Comparison of ENCODE assay signal across 18 mouse cellular contexts in the genomic region with DNA sequence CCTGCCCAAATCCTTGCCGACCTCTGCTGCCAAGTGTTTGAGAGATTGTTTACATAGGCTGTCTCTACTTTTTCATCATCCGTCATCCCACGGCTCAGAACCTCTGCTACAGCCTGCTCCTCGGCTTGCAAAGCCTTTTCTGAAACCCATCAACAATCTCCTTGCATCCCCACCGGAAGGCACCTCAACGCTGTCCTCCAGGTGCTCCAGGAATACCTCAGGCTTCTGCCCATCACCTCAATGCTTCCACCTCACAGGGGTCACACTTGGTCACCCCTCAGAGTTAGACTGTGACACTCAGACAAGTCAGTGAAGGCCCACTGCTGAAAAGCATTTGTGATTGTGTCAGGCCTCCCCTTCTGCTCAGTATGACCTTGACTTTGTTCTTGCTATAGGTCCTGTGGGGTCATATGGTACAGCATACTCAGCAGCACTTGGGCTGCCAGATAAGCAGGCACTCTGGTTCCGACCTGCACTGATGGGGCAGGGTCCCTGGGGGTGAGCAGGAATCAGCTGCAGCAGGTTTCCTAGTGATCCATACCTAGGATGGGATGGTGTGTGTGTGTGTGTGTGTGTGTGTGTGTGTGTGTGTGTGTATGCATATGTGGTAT.
DNase-seq lines count a peak whose midpoint lies in the region; ATAC-seq and TF ChIP-seq lines count a peak whose summit lies in the region.
"Had no signal": no experiment of that assay in that cellular context is flagged by ENCODE, and none has a peak within 500 bp of the region (broad histone marks: within the 10 kb centered on the region; RNA-seq: fewer than 3 reads in every experiment).

No protein-coding gene starts in this region.

- no peak for ATAC-seq in forebrain, postnatal 0 days
- no peak for ATAC-seq in midbrain, embryonic 14.5 days (ENCODE audit: low FRiP score, low TSS enrichment)
- ATAC-seq in forebrain, embryonic 13.5 days: peak; percentile 61
- ATAC-seq in hindbrain, postnatal 0 days: peak; percentile 55; the same call in 1 of the 2 replicates
- ATAC-seq: lung, postnatal 0 days had no signal

- H3K4me3 ChIP-seq in forebrain, embryonic 10.5 days: no peak overlapping the region
- no peak overlapping the region for H3K4me3 ChIP-seq in forebrain, postnatal 0 days (ENCODE audit: low read depth, low read length)
- H3K4me3 ChIP-seq in midbrain, embryonic 10.5 days: no peak overlapping the region
- no peak overlapping the region for H3K4me3 ChIP-seq in midbrain, embryonic 14.5 days (replicated peaks; ENCODE audit: low read depth, low read length)
- H3K4me3 ChIP-seq in forebrain, embryonic 13.5 days: no peak overlapping the region
- H3K4me3 ChIP-seq in hindbrain, postnatal 0 days (ENCODE audit: low read length): no peak overlapping the region
- H3K4me3 ChIP-seq: embryonic facial prominence, embryonic 13.5 days; megakaryocyte, embryonic 14.5 days had no signal

- peaks cover 14% of the 10 kb centered on the region for H3K4me1 ChIP-seq in forebrain, embryonic 10.5 days
- no peaks in the 10 kb centered on the region for H3K4me1 ChIP-seq in forebrain, postnatal 0 days (ENCODE audit: insufficient read depth)
- peaks cover 20% of the 10 kb centered on the region for H3K4me1 ChIP-seq in midbrain, embryonic 10.5 days
- 0 out of 2 replicates have a peak, but pooled peaks cover 4% of the 10 kb centered on the region for H3K4me1 ChIP-seq in midbrain, embryonic 14.5 days (ENCODE audit: control insufficient read depth, insufficient read depth, low read length)
- H3K4me1 ChIP-seq in forebrain, embryonic 13.5 days: peaks cover 15% of the 10 kb centered on the region
- H3K4me1 ChIP-seq in hindbrain, postnatal 0 days (ENCODE audit: insufficient read depth, low read length): no peaks in the 10 kb centered on the region
- H3K4me1 ChIP-seq: megakaryocyte, embryonic 14.5 days had no signal

- no peak for TF ChIP-seq CTCF in forebrain, postnatal 0 days (IDR thresholded peaks at IDR 0.05; ENCODE audit: low read depth)
- TF ChIP-seq CTCF in hindbrain, postnatal 0 days (IDR thresholded peaks at IDR 0.05; ENCODE audit: low read depth): no peak

- no peak overlapping the region for H3K4me2 ChIP-seq in forebrain, postnatal 0 days (ENCODE audit: low read depth)
- no peak overlapping the region for H3K4me2 ChIP-seq in midbrain, embryonic 14.5 days (ENCODE audit: low read length)
- H3K4me2 ChIP-seq in forebrain, embryonic 13.5 days: no peak overlapping the region
- no peak overlapping the region for H3K4me2 ChIP-seq in hindbrain, postnatal 0 days (ENCODE audit: low read depth, low read length)
- H3K4me2 ChIP-seq: embryonic facial prominence, embryonic 13.5 days had no signal

- H3K36me3 ChIP-seq in forebrain, embryonic 10.5 days (replicated peaks): no peaks in the 10 kb centered on the region
- H3K36me3 ChIP-seq in forebrain, postnatal 0 days (ENCODE audit: insufficient read depth): no peaks in the 10 kb centered on the region
- H3K36me3 ChIP-seq in midbrain, embryonic 10.5 days: no peaks in the 10 kb centered on the region
- H3K36me3 ChIP-seq in midbrain, embryonic 14.5 days (ENCODE audit: control insufficient read depth, insufficient read depth, low read length): no peaks in the 10 kb centered on the region
- H3K36me3 ChIP-seq in forebrain, embryonic 13.5 days (ENCODE audit: poor library complexity, severe bottlenecking): no peaks in the 10 kb centered on the region
- H3K36me3 ChIP-seq in hindbrain, postnatal 0 days (ENCODE audit: insufficient read depth, low read length): no peaks in the 10 kb centered on the region
- H3K36me3 ChIP-seq: embryonic facial prominence, embryonic 13.5 days had no signal

- H3K27ac ChIP-seq in forebrain, embryonic 10.5 days: peak overlapping the region; percentile 58
- no peak overlapping the region for H3K27ac ChIP-seq in forebrain, postnatal 0 days (ENCODE audit: low read depth, low read length)
- peak overlapping the region; percentile 78 for H3K27ac ChIP-seq in midbrain, embryonic 10.5 days (replicated peaks)
- H3K27ac ChIP-seq in midbrain, embryonic 14.5 days (replicated peaks; ENCODE audit: low read depth, low read length): no peak overlapping the region
- H3K27ac ChIP-seq in forebrain, embryonic 13.5 days: no peak overlapping the region
- no peak overlapping the region for H3K27ac ChIP-seq in hindbrain, postnatal 0 days
- H3K27ac ChIP-seq: embryonic facial prominence, embryonic 13.5 days; liver, embryonic 14.5 days had no signal

- WGBS in forebrain, embryonic 10.5 days: 72% methylated on average over 7 of the region's 7 CpGs
- 52% methylated on average over 7 of the region's 7 CpGs for WGBS in forebrain, postnatal 0 days
- 66% methylated on average over 7 of the region's 7 CpGs for WGBS in midbrain, embryonic 10.5 days
- 65% methylated on average over 7 of the region's 7 CpGs for WGBS in midbrain, embryonic 14.5 days
- WGBS in forebrain, embryonic 13.5 days: 58% methylated on average over 7 of the region's 7 CpGs
- 59% methylated on average over 7 of the region's 7 CpGs for WGBS in hindbrain, postnatal 0 days

- H3K9ac ChIP-seq in forebrain, postnatal 0 days: no peak overlapping the region
- no peak overlapping the region for H3K9ac ChIP-seq in midbrain, embryonic 14.5 days (replicated peaks; ENCODE audit: low read length)
- H3K9ac ChIP-seq in forebrain, embryonic 13.5 days: no peak overlapping the region
- no peak overlapping the region for H3K9ac ChIP-seq in hindbrain, postnatal 0 days (replicated peaks; ENCODE audit: low read length)
- H3K9ac ChIP-seq: embryonic facial prominence, embryonic 13.5 days; liver, embryonic 14.5 days had no signal

- no peak for DNase-seq in forebrain, embryonic 10.5 days (ENCODE audit: extremely low spot score, low spot score)
- DNase-seq in forebrain, postnatal 0 days: no peak
- DNase-seq in midbrain, embryonic 10.5 days (ENCODE audit: low spot score): no peak
- DNase-seq in midbrain, embryonic 14.5 days: no peak
- no peak for DNase-seq in hindbrain, postnatal 0 days (ENCODE audit: low spot score)
- no peak for DNase-seq in left cerebral cortex, postnatal 10 days (ENCODE audit: extremely low spot score in 1 of 2, low spot score in 2 of 2)
- no peak for DNase-seq in kidney, postnatal 14 days
- DNase-seq: adrenal gland, postnatal 36 days; cerebellum, adult 9-11 months; kidney, adult 2 months; kidney, postnatal 36 days; right cerebral cortex, postnatal 4 days; thymus, postnatal 4 days had no signal

- no peaks in the 10 kb centered on the region for H3K9me3 ChIP-seq in forebrain, embryonic 10.5 days
- no peaks in the 10 kb centered on the region for H3K9me3 ChIP-seq in forebrain, postnatal 0 days (ENCODE audit: low read length)
- H3K9me3 ChIP-seq in midbrain, embryonic 10.5 days (replicated peaks): no peaks in the 10 kb centered on the region
- H3K9me3 ChIP-seq in midbrain, embryonic 14.5 days (ENCODE audit: control insufficient read depth, low read length): no peaks in the 10 kb centered on the region
- H3K9me3 ChIP-seq in forebrain, embryonic 13.5 days (replicated peaks): no peaks in the 10 kb centered on the region
- no peaks in the 10 kb centered on the region for H3K9me3 ChIP-seq in hindbrain, postnatal 0 days (ENCODE audit: low read length)
- H3K9me3 ChIP-seq: embryonic facial prominence, embryonic 13.5 days; megakaryocyte, embryonic 14.5 days had no signal

- intact Hi-C loops in left cerebral cortex, postnatal 10 days (cut with DNase I): no loop called here

- H3K27me3 ChIP-seq in forebrain, embryonic 10.5 days (ENCODE audit: poor library complexity, severe bottlenecking): no peaks in the 10 kb centered on the region
- H3K27me3 ChIP-seq in forebrain, postnatal 0 days (ENCODE audit: insufficient read depth, low read length): no peaks in the 10 kb centered on the region
- no peaks in the 10 kb centered on the region for H3K27me3 ChIP-seq in midbrain, embryonic 10.5 days (ENCODE audit: low read depth, poor library complexity, severe bottlenecking)
- no peaks in the 10 kb centered on the region for H3K27me3 ChIP-seq in midbrain, embryonic 14.5 days (ENCODE audit: control insufficient read depth, insufficient read depth, low read length)
- no peaks in the 10 kb centered on the region for H3K27me3 ChIP-seq in forebrain, embryonic 13.5 days
- no peaks in the 10 kb centered on the region for H3K27me3 ChIP-seq in hindbrain, postnatal 0 days (ENCODE audit: insufficient read depth, low read length)
- H3K27me3 ChIP-seq: embryonic facial prominence, embryonic 13.5 days; megakaryocyte, embryonic 14.5 days had no signal

Comparison
In these comparisons a context has a peak if more than half of its experiments do, and no peak if none do; other contexts are left out.
1. H3K27ac ChIP-seq: peak in forebrain, embryonic 10.5 days (single experiment) and midbrain, embryonic 10.5 days (single experiment); none in forebrain, postnatal 0 days (single experiment), midbrain, embryonic 14.5 days (single experiment), forebrain, embryonic 13.5 days (single experiment) and hindbrain, postnatal 0 days (single experiment).
2. ATAC-seq: peak in forebrain, embryonic 13.5 days (single experiment) and hindbrain, postnatal 0 days (single experiment); none in forebrain, postnatal 0 days (single experiment) and midbrain, embryonic 14.5 days (single experiment).